Mouse (Mus musculus) lung, adult 2 months (tissue): ENCODE measurements around the gene Selenop.

Experiments
- CTCF ChIP-seq: fragments of 200-500 bp; IDR thresholded peaks from 2 replicates; pipeline ENCODE4 v1.5.1; 2011; ENCODE audit warnings: mild to moderate bottlenecking, low read length, control low read depth; ENCODE audit not compliant: insufficient read depth
- POLR2A ChIP-seq: fragments of 200-500 bp; IDR thresholded peaks from 2 replicates; pipeline ENCODE4 v1.6.1; 2011; ENCODE audit warnings: low read depth, mild to moderate bottlenecking, control low read depth, low read length, borderline replicate concordance; ENCODE audit errors: extremely low read depth

- TF ChIP-seq POLR2A (no peak), CTCF (no peak)
Measured at GRCm38 (mm10) chr15:3222803-3223437, 45.4 kb upstream of the Selenop start.
